Mouse (Mus musculus): Measurements from ENCODE around the gene Gprc5a. TPM values are rescaled to one million over a fixed set of nuclear protein-coding genes. Genes with fewer than 3 reads are reported as not detected.

The Gprc5a gene
- not detected in 2 replicates for polyA plus RNA-seq (2012; ENCODE audit: insufficient read depth, insufficient read length, low replicate concordance, missing spikeins)

DNA sequence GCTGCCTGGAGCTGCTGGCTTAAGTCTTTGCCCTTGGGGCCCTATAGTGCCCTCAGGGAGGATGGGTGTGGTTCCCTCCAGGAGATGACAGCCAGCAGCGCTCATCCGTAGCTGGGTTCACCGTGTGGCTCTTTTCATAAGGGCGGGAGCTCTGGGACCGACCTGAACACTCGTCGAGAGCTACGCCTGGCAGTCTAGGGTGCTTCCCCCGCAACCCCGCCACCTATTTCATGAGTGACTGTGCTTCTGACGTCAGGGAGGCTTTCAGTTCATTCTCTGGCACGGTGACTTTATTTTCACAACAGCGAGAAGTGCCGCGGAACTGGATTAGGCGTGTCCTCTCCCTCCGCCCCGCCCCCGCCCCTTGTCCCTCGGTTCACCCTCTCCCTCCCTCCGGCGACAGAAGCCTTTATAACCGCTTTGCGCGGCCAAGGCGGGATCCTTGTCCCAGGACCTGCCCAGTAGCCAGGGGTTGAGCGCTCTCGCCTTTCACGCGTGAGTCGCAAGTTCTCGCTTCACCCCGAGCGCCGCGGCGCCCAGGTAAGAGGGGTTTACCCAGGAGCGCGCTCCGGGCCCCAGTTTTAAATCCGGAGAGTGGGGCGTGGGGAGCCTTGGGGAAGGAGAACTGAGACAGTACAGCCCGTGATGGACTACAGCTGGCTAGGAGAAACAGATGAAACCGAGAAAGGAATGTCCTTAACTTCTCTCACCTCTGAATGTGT lies at the start of gene Gprc5a:
Gprc5a (plus strand) TSS at position 416 of the 722 bp plus-strand sequence.
- WGBS, result 4% methylated on average over 44 of the region's 44 CpGs
- Histone ChIP-seq H3K27ac (ENCODE audit: insufficient read depth, low read depth, low read length) (no peak within 1 kb of the TSS), H3K4me1 (ENCODE audit: control insufficient read depth, insufficient read depth, low read length) (peaks cover 8% of the 10 kb centered on the region; the same call in 1 of the 2 replicates), H3K4me3 (ENCODE audit: insufficient read depth, low read depth, low read length) (peak within 1 kb of the TSS; percentile 26)
- TF ChIP-seq CTCF (IDR thresholded peaks at IDR 0.05; ENCODE audit: insufficient read depth, low read depth, low read length) (no peak), POLR2A (IDR thresholded peaks at IDR 0.05; ENCODE audit: insufficient read depth, low read depth, low read length) (no peak)

DNA sequence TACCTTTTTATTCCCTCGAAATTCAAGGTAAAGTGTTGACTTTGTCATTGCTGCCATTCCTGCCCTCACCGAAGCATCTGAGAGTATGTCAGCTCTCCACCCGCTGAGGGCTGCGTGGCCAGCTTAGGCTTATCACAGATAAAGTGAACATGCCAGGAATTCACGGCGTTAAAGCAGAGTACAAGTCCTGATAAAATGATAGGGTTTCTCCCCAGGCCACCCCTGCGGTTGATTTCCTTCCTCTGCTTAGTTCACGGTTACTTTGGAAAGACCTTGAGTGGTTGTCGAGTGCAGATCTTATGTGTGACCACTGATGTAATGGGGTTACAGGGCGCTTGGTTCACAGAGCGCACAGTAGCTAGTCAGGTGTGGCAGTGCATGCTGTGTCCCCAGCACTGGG lies 48.2 kb upstream of the Gprc5a start:
- no peak overlapping the region for H3K4me3 ChIP-seq (ENCODE audit: insufficient read depth, low read depth, low read length)
- TF ChIP-seq POLR2A (IDR thresholded peaks at IDR 0.05; ENCODE audit: insufficient read depth, low read depth, low read length) (no peak), CTCF (IDR thresholded peaks at IDR 0.05; ENCODE audit: insufficient read depth, low read depth, low read length) (no peak)
- 93% methylated on average over 11 of the region's 11 CpGs for WGBS

DNA sequence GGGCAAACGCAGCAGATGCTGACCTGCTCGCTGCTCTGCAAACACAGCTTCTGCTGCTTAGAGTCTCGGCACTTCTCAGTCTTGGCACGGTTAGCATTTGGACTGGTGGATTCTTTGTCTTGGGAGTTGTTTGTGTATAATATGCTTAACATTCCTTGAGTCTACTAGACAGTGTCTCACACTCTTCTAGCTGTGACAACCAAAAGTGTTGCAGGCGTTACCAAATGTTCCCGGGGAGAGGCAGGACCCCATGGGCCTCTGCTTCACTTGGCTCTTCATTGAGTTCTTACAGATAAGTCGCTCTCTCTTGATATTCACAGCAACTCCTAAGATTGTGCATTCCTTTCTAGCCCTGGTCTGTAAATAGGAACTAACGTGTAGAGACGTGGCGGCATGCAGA lies 45.9 kb upstream of the Gprc5a start:
- Histone ChIP-seq H3K4me1 (ENCODE audit: control insufficient read depth, insufficient read depth, low read length) (no peaks in the 10 kb centered on the region), H3K4me3 (ENCODE audit: insufficient read depth, low read depth, low read length) (no peak overlapping the region), H3K27ac (ENCODE audit: insufficient read depth, low read depth, low read length) (no peak overlapping the region)
- TF ChIP-seq POLR2A (IDR thresholded peaks at IDR 0.05; ENCODE audit: insufficient read depth, low read depth, low read length) (no peak), CTCF (IDR thresholded peaks at IDR 0.05; ENCODE audit: insufficient read depth, low read depth, low read length) (no peak)
- WGBS, result 80% methylated on average over 10 of the region's 10 CpGs

More for the DNA sequence above, 48.2 kb upstream of the Gprc5a start:
- H3K4me1 ChIP-seq (ENCODE audit: control insufficient read depth, insufficient read depth, low read length), result no peaks in the 10 kb centered on the region
- no peak overlapping the region for H3K27ac ChIP-seq (ENCODE audit: insufficient read depth, low read depth, low read length)

GRCm38 (mm10) chr6:135021633-135022032 lies 43.8 kb upstream of the Gprc5a start:
- H3K4me3 ChIP-seq (ENCODE audit: insufficient read depth, low read depth, low read length), result no peak overlapping the region
- no peak overlapping the region for H3K27ac ChIP-seq (ENCODE audit: insufficient read depth, low read depth, low read length)
- TF ChIP-seq CTCF (IDR thresholded peaks at IDR 0.05; ENCODE audit: insufficient read depth, low read depth, low read length), result no peak
- TF ChIP-seq POLR2A (IDR thresholded peaks at IDR 0.05; ENCODE audit: insufficient read depth, low read depth, low read length), result no peak
- 91% methylated on average over 3 of the region's 3 CpGs for WGBS
- no peaks in the 10 kb centered on the region for H3K4me1 ChIP-seq (ENCODE audit: control insufficient read depth, insufficient read depth, low read length)

GRCm38 (mm10) chr6:135023379-135023778 lies 42.1 kb upstream of the Gprc5a start:
- WGBS, result 94% methylated on average over 14 of the region's 14 CpGs
- H3K4me1 ChIP-seq (ENCODE audit: control insufficient read depth, insufficient read depth, low read length), result no peaks in the 10 kb centered on the region
- no peak for TF ChIP-seq CTCF (IDR thresholded peaks at IDR 0.05; ENCODE audit: insufficient read depth, low read depth, low read length)
- no peak for TF ChIP-seq POLR2A (IDR thresholded peaks at IDR 0.05; ENCODE audit: insufficient read depth, low read depth, low read length)

DNA sequence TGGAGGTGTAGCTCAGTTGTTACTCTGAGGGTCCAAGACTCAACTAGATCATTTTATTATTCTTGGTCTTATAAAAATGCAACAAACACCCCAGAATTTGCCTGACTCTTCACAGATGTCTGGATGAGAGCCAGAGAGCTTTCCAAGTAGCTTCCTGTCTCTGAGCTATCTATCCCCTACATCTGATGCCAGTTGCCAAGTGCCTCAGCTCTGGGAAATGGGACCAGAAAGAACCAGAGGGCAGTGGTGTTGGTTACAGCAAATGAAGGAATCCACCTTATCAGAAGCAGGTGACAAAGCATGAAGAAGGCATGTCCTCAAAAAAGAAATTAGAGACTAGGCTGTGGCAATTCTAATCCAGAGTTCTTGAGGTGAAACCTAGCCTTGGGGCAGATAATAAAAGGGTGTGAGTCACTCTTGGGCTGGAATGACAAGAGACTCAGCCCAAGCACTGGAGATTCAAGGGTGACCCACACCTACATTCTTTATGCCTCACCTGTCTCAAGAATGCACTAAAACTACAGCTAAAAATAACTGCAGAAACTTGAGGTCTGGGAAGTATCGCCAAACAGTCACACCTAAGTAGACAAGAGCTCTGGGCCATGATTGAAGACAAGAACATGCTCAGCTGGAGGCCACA lies 40.5 kb upstream of the Gprc5a start:
- TF ChIP-seq POLR2A (IDR thresholded peaks at IDR 0.05; ENCODE audit: insufficient read depth, low read depth, low read length), result no peak
- Histone ChIP-seq H3K4me1 (ENCODE audit: control insufficient read depth, insufficient read depth, low read length) (no peaks in the 10 kb centered on the region), H3K4me3 (ENCODE audit: insufficient read depth, low read depth, low read length) (no peak overlapping the region), H3K27ac (ENCODE audit: insufficient read depth, low read depth, low read length) (no peak overlapping the region)
- WGBS, result 86% methylated on average over 1 of the region's 1 CpGs

More at GRCm38 (mm10) chr6:135023379-135023778, 42.1 kb upstream of the Gprc5a start:
- H3K27ac ChIP-seq (ENCODE audit: insufficient read depth, low read depth, low read length), result no peak overlapping the region
- no peak overlapping the region for H3K4me3 ChIP-seq (ENCODE audit: insufficient read depth, low read depth, low read length)

DNA sequence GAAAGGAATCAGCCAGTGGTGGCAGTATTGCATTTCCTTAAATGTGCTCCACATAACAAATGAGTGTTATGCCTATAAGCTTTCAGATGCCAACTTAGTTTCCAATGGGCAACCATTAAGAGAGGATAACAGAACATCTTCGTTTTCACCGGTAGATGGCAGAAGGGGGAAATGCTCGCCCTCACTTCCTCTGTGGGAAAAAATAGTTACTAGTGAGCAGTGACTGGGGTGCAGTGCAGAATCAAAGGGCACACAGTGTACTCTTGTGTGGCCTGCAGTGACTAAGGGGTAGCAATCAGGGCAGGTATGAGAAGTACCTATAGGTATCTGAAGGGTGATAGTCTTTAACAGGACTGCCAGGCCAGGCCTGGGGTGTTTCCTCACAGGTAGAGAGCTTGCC lies 39.2 kb upstream of the Gprc5a start:
- no peak for TF ChIP-seq CTCF (IDR thresholded peaks at IDR 0.05; ENCODE audit: insufficient read depth, low read depth, low read length)
- TF ChIP-seq POLR2A (IDR thresholded peaks at IDR 0.05; ENCODE audit: insufficient read depth, low read depth, low read length), result no peak
- Histone ChIP-seq H3K27ac (ENCODE audit: insufficient read depth, low read depth, low read length) (no peak overlapping the region), H3K4me1 (ENCODE audit: control insufficient read depth, insufficient read depth, low read length) (no peaks in the 10 kb centered on the region), H3K4me3 (ENCODE audit: insufficient read depth, low read depth, low read length) (no peak overlapping the region)
- 14% methylated on average over 3 of the region's 3 CpGs for WGBS

- WGBS, result 83% methylated on average over 2 of the region's 2 CpGs
- TF ChIP-seq CTCF (IDR thresholded peaks at IDR 0.05; ENCODE audit: insufficient read depth, low read depth, low read length) (no peak), POLR2A (IDR thresholded peaks at IDR 0.05; ENCODE audit: insufficient read depth, low read depth, low read length) (no peak)
Observed at GRCm38 (mm10) chr6:135026755-135027154, 38.7 kb upstream of the Gprc5a start.

GRCm38 (mm10) chr6:135029246-135029645 lies 36.2 kb upstream of the Gprc5a start:
- Histone ChIP-seq H3K4me1 (ENCODE audit: control insufficient read depth, insufficient read depth, low read length) (no peaks in the 10 kb centered on the region), H3K4me3 (ENCODE audit: insufficient read depth, low read depth, low read length) (no peak overlapping the region), H3K27ac (ENCODE audit: insufficient read depth, low read depth, low read length) (no peak overlapping the region)
- 91% methylated on average over 4 of the region's 4 CpGs for WGBS
- no peak for TF ChIP-seq POLR2A (IDR thresholded peaks at IDR 0.05; ENCODE audit: insufficient read depth, low read depth, low read length)
- TF ChIP-seq CTCF (IDR thresholded peaks at IDR 0.05; ENCODE audit: insufficient read depth, low read depth, low read length), result no peak

More at GRCm38 (mm10) chr6:135026755-135027154, 38.7 kb upstream of the Gprc5a start:
- no peak overlapping the region for H3K27ac ChIP-seq (ENCODE audit: insufficient read depth, low read depth, low read length)
- no peak overlapping the region for H3K4me3 ChIP-seq (ENCODE audit: insufficient read depth, low read depth, low read length)
- no peaks in the 10 kb centered on the region for H3K4me1 ChIP-seq (ENCODE audit: control insufficient read depth, insufficient read depth, low read length)
